Mouse (Mus musculus) urinary bladder, postnatal 10 days (tissue): Measurements from ENCODE around the gene Psmg1.

Experiments
- DNase-seq: peaks from one replicate; pipeline ENCODE4 v3.0.0; 2022; ENCODE audit warnings: low spot score

The Psmg1 gene

DNA sequence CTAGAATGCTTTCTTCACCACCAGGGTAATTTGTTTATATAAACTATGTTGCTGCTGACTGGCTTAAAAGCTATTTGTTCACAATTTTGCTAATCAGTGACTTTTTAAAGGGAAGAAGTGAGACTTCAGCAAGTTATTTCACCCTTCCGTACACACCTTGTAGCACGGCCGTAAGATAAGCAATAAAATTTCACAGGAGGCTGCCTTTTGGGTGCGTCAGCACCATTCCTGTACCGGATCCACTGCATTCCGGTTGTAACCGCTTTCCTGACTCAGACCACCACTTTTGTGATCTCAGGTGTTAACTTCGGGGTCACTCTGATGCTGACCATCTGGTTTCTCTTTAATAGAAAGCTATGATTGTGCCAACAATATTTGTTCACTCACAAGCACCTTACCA lies 32.7 kb downstream of the Psmg1 start:
- DNase-seq: no peak

DNA sequence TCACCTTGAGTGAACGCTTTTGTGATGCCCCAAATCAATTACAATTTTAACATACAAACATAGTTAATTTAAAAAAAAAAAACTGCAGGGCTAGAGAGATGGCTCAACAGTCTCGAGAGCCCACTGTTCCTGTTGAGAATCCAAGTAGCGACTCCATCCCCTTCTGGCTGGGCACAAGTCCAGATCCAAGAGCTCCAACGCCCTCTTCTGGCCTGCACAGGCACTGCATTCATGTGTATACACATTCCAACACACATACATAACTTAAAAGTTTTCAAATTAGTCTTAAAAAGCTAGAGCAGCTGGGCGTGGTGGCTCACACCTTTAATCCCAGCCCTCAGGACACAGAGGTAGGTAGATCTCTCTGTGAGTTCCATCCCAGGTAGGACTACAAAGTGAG lies 34.1 kb downstream of the Psmg1 start:
- no peak for DNase-seq

DNA sequence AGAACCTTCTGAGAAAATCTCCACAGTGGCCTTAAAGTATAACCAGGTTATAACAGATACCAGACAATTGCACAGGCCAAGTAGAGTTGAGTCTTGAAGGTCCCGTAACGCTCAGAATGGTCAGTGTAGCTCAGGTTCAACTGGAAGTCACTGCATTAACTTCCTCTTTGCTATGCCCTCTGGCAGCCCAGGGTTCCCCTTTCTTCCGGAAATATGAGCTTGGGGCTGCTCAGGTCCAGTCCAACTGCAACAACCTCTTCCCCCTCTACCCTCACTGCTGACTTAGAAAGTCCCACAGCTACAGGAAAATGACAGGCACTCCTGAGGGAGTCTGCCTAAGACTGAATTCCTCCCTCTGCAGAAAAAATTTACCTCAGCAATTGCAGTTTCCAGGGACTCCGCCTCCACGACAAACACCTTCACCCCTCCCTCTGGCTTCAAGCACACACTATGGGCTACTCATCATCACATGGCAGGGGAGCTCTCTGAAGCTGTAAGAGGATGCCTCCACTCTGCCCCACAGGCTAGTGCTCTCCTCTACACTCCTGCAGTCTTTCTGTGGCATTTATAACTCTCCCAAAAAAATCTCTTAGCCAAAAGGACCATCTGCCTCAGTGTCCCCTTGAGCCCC lies 34.9 kb downstream of the Psmg1 start:
- no peak for DNase-seq

DNA sequence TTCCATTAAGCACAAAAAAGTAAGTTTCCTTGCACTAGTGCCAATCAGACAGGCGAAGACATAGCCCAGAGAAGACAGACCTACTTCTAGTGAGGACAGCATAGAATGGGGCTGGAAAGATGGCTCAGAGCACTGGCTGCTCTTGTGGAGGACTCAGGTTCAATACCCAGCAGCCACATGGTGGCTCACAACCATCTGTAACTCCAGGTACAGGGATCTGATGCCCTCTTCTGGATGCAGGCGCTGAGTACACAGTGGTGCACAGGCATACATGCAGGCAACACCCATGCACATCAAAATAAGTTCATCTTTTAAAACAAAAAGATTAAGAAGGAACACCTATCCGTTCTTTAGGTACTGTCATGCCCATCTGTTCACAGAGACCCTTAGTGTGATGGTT lies 36.4 kb downstream of the Psmg1 start:
- no peak for DNase-seq

DNA sequence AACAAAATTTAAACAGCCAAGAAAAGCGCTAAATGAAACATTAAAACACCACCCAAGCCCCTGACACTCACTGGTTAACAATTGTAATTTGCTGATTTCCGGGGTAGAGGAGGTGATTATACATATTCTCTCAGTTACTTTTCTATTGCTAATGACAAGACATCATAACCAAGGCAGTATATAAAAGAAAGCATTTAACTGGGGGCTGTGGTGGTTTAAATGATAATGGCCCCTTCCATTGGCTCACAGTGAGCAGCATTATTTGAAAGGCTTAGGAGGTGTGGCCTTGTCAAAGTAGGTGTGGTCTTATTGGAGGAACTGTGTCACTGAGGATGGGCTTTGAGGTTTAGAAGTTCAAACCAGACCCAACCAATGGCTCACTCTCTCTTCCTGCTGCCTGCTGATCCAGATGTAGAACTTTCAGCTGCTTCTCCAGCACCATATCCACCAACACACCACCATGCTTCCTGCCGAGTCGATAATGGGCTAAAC lies 37.6 kb downstream of the Psmg1 start:
- no peak for DNase-seq

DNA sequence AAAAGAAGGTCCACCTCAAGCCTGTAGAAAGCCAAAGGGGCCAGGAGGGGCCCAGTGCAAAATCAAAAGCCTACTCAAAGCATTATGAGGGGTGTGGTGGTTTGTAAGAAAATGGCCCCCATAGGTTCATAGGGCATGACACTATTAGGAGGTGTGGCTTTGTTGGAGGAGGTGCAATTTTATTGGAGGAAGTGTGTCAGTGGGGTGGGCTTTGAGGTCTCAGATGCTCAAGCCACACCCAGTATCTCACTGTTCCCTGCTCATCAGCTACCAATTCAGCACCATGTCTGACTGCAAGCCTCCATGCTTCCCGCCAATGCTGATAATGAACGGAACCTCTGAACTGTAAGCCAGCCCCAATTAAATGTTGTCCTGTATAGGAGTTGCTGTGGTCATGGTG lies 39.3 kb downstream of the Psmg1 start:
- DNase-seq: no peak

DNA sequence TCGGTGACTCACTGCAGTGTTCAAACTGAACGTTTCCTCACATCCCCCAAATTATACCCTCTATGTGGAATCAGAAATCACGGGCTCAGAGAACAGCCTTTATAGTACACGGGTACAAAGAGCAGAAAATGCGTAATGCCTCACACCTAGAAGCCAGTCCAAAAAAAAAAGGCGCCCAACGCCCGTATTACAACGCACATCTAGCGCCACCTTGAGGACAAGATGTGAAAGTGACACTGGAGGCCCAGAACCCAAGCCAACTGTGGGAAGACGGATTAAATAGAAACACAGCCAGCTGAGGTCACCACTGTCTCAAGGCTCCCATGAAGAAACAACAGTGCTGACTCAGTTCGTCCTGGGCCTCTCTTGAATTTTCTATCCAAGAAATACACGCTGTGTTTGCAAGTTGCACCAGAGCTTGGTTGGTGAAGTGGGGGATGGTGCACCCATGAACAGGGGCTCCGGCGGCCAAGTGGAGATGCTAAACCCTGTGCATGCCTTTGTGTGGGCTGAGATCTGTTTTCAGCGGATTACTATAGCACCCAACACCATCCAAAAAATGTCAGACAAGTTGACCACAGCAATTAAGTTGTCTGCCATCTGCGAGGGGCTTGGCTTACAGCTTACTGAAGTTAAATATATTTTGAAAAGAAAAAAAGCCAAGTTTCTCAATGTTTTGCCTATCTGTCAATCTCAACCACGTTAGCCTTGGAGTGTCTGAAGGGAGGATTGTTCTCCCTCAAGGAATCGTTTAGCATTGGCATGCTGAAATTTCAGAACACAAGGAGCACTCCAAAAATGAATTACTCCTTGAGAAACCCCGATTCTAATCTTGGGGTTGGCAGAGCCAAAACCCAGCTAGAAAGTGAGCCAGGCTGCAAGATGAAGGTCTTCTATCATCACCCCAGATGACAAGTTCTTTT lies 45.1 kb downstream of the Psmg1 start:
- DNase-seq: no peak

DNA sequence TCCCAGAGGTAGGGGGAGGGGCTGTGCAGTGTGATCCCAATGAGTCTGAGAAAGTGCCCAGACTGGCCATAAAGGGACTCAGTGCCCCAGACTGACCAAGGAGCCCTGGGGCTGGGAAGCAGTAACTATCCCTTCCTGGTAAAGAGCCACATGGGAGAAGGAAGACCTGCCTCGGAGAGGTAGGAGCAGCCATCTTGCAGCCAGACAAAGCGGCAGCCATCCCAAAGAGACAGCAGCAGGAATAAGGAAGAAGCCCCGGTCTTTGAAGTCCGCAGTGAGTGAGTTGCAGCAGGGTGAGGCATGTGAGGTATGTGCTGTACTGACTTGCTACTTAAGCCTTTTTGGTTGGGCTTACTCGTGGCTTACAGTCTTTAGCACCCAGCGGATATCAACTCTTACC lies 47.6 kb downstream of the Psmg1 start:
- no peak for DNase-seq

DNA sequence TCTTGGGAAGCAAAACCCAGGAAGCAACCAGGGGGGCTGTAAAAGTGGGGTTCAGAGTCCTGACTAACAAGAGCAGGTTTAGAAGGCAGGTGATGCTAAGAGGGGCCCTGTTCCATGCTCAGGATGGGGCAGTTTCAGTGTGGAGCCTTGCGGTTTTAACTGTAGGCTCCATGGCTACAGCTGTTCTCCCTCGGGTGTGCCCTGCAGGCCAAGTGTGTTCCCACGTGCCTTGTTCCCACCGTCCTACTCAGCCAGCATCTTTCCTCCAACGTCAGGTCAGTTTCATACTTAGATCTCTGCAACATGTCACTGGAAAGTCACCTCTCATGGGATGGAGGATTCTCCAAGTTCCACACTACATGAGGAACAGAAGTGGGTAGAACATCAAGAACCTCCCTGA lies 49.2 kb downstream of the Psmg1 start:
- DNase-seq: no peak

DNA sequence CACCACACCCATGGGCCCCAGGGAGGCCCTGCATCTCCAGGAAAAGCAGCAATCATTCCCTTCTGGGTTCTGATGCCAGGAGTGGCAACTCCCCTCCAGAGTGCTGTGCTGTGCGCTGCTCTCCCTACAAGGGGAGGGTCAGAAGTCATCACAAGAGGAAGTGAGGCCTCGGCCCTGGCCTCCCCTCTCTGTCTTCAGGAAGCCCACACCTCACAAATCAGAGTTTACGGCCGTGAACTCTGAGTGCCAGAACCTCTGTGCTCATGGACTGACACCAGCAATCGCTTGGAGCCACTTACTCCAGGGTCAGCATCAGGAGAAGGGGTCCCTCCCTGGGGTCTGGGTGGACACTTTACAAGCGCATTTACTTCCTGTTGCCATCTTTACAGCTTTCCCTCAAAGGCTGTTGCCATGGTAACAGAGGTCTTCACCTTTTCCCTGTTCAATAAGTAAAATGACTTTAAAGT lies 55.2 kb downstream of the Psmg1 start:
- no peak for DNase-seq

DNA sequence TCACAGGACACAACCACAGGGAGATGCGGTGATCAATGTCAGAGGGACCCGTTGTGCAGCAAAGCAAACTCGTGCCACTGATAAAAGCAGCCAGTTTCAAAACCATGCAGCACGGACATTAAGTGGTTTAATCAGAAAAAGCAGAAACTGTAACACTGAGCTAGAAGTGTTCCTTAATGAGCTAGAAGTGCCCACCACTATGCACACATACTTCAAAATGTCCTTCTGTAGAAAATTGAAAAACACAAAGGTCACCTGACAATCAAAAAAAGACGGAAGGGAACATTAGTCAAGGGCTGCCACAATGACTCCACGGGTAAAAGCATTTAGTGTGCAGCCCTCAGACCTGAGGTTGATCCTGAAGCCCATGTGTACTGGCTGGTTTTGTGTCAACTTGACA lies 57.9 kb downstream of the Psmg1 start:
- DNase-seq: no peak

DNA sequence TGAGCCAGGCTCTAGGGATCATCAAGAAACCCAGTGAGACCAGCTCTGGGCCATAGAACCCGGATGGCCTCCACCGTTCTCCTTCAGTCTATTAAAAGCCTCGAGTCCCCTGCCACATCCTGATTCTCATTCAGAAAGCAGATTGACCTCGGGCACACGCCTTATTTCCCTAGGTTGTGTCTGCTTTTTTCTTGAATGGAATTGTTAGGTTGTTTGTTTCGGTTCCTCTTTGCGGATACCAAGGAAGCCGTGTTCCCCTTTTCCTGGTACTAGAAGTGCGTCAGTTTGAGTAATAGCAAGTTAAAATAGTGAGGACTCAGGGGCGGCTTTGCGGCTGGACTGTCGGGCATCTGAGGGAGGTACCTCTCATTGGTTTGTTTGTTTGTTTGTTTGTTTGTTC lies 59.3 kb downstream of the Psmg1 start:
- no peak for DNase-seq
